Mouse (Mus musculus): ENCODE results near the gene Arhgef33. TPM values are rescaled to one million over a fixed set of nuclear protein-coding genes. Genes with fewer than 3 reads are reported as not detected.
"Not testable (repeated sequence)": the region's sequence is repeated elsewhere in the genome, so short reads cannot be mapped to it uniquely, and the experiment has no call there.

Gene Arhgef33
- 0.34 and 0.99 TPM in 2 replicates for polyA plus RNA-seq (2014; fragmentation: Nextera tagmentation; extraction: Ambion mirVana)

- Histone ChIP-seq H3K9ac (ENCODE audit: low read length) (no peak within 1 kb of the TSS), H3K9me3 (ENCODE audit: control insufficient read depth, low read length) (no peaks in the 10 kb centered on the region), H3K27me3 (replicated peaks; ENCODE audit: control insufficient read depth, insufficient read depth, low read length) (no peaks in the 10 kb centered on the region), H3K4me3 (ENCODE audit: low read depth, low read length) (no peak within 1 kb of the TSS), H3K4me1 (replicated peaks; ENCODE audit: control insufficient read depth, insufficient read depth, low read length) (no peaks in the 10 kb centered on the region), H3K36me3 (ENCODE audit: control insufficient read depth, insufficient read depth, low read length) (no peaks in the 10 kb centered on the region), H3K4me2 (ENCODE audit: low read length) (no peak within 1 kb of the TSS), H3K27ac (ENCODE audit: low read depth) (no peak within 1 kb of the TSS)
- no peak for ATAC-seq (replicated peaks; ENCODE audit: low FRiP score, low TSS enrichment, low read depth)
- WGBS, result 94% methylated on average over 1 of the region's 1 CpGs
- DNase-seq (ENCODE audit: low spot score), result no peak
Observed at GRCm38 (mm10) chr17:80307251-80307650, at the start of gene Arhgef33. Gene Arhgef33 (plus strand): TSS chr17:80307407.

DNA sequence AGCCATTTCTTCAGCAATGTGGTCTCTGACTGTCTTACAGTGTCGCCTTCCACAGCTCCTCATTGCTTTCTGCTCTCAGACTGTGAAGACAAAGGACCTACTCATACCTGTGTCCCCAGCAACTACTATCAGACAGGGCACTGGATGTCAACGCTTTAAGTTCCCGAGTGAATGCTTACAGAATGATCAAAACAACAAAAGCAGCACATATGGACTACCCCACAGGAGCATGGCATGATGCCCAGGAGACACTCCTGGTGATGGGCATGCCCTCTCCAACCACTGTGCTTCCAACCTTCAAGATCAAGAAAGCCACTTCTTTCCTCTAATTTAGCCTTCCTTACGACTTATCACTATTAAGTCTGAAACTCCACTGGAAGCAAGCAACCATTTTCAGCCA is 40.1 kb upstream of the Arhgef33 start:
- Histone ChIP-seq H3K4me2 (ENCODE audit: low read length) (no peak overlapping the region), H3K9ac (ENCODE audit: low read length) (no peak overlapping the region), H3K27ac (ENCODE audit: low read depth) (no peak overlapping the region), H3K36me3 (ENCODE audit: control insufficient read depth, insufficient read depth, low read length) (peaks cover 82% of the 10 kb centered on the region), H3K4me1 (replicated peaks; ENCODE audit: control insufficient read depth, insufficient read depth, low read length) (no peaks in the 10 kb centered on the region), H3K4me3 (ENCODE audit: low read depth, low read length) (no peak overlapping the region), H3K27me3 (replicated peaks; ENCODE audit: control insufficient read depth, insufficient read depth, low read length) (no peaks in the 10 kb centered on the region), H3K9me3 (ENCODE audit: control insufficient read depth, low read length) (no peaks in the 10 kb centered on the region)
- ATAC-seq (replicated peaks; ENCODE audit: low FRiP score, low TSS enrichment, low read depth), result no peak
- DNase-seq (ENCODE audit: low spot score), result no peak
- WGBS, result 91% methylated on average over 4 of the region's 4 CpGs

- 93% methylated on average over 3 of the region's 3 CpGs for WGBS
- H3K27ac ChIP-seq (ENCODE audit: low read depth), result no peak overlapping the region
- H3K36me3 ChIP-seq (ENCODE audit: control insufficient read depth, insufficient read depth, low read length), result peaks cover 86% of the 10 kb centered on the region
- no peak overlapping the region for H3K4me3 ChIP-seq (ENCODE audit: low read depth, low read length)
- no peak overlapping the region for H3K9ac ChIP-seq (ENCODE audit: low read length)
- H3K9me3 ChIP-seq (ENCODE audit: control insufficient read depth, low read length), result no peaks in the 10 kb centered on the region
- DNase-seq (ENCODE audit: low spot score) (no peak), ATAC-seq (replicated peaks; ENCODE audit: low FRiP score, low TSS enrichment, low read depth) (no peak)
- no peak overlapping the region for H3K4me2 ChIP-seq (ENCODE audit: low read length)
- H3K4me1 ChIP-seq (replicated peaks; ENCODE audit: control insufficient read depth, insufficient read depth, low read length), result no peaks in the 10 kb centered on the region
- H3K27me3 ChIP-seq (replicated peaks; ENCODE audit: control insufficient read depth, insufficient read depth, low read length), result no peaks in the 10 kb centered on the region
Observed at GRCm38 (mm10) chr17:80268151-80268550, 39.1 kb upstream of the Arhgef33 start.

- H3K4me1 ChIP-seq (replicated peaks; ENCODE audit: control insufficient read depth, insufficient read depth, low read length); H3K27me3 ChIP-seq (replicated peaks; ENCODE audit: control insufficient read depth, insufficient read depth, low read length); H3K9ac ChIP-seq (ENCODE audit: low read length); DNase-seq (ENCODE audit: low spot score); H3K9me3 ChIP-seq (ENCODE audit: control insufficient read depth, low read length); H3K27ac ChIP-seq (ENCODE audit: low read depth); H3K4me2 ChIP-seq (ENCODE audit: low read length); ATAC-seq (replicated peaks; ENCODE audit: low FRiP score, low TSS enrichment, low read depth); H3K4me3 ChIP-seq (ENCODE audit: low read depth, low read length): not testable (repeated sequence)
- 98% methylated on average over 7 of the region's 7 CpGs for WGBS
- peaks cover 84% of the 10 kb centered on the region for H3K36me3 ChIP-seq (ENCODE audit: control insufficient read depth, insufficient read depth, low read length)
Observed at GRCm38 (mm10) chr17:80270622-80271021, 36.6 kb upstream of the Arhgef33 start.

DNA sequence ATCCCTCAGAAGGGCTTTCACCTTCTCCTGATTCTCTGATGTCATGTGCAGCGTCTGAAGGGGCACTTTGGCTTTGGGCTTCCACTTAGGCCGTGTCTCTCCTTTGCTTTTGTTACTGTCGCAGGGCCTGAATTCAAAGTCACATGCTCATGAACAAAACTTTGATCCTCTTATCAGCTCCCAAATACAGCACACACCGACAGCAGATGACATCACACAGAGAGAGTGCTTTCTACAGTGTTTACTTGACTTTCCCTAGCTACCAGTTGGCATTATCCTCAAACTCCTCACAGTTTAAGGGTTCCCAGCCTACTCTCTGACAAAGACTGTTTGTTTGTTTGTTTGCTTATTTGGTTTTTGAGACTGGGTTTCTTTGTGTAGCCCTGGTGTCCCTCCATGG is 29.0 kb upstream of the Arhgef33 start:
- Histone ChIP-seq H3K27me3 (replicated peaks; ENCODE audit: control insufficient read depth, insufficient read depth, low read length) (no peaks in the 10 kb centered on the region), H3K36me3 (ENCODE audit: control insufficient read depth, insufficient read depth, low read length) (peaks cover 65% of the 10 kb centered on the region), H3K4me3 (ENCODE audit: low read depth, low read length) (no peak overlapping the region), H3K9ac (ENCODE audit: low read length) (no peak overlapping the region), H3K9me3 (ENCODE audit: control insufficient read depth, low read length) (no peaks in the 10 kb centered on the region), H3K4me1 (replicated peaks; ENCODE audit: control insufficient read depth, insufficient read depth, low read length) (no peaks in the 10 kb centered on the region), H3K27ac (ENCODE audit: low read depth) (no peak overlapping the region), H3K4me2 (ENCODE audit: low read length) (no peak overlapping the region)
- DNase-seq (ENCODE audit: low spot score) (no peak), ATAC-seq (replicated peaks; ENCODE audit: low FRiP score, low TSS enrichment, low read depth) (no peak)
- WGBS, result 87% methylated on average over 4 of the region's 4 CpGs

GRCm38 (mm10) chr17:80279340-80280070 is 27.7 kb upstream of the Arhgef33 start:
- Histone ChIP-seq H3K4me1 (replicated peaks; ENCODE audit: control insufficient read depth, insufficient read depth, low read length) (no peaks in the 10 kb centered on the region), H3K9ac (ENCODE audit: low read length) (no peak overlapping the region), H3K36me3 (ENCODE audit: control insufficient read depth, insufficient read depth, low read length) (peaks cover 54% of the 10 kb centered on the region), H3K27ac (ENCODE audit: low read depth) (no peak overlapping the region), H3K4me2 (ENCODE audit: low read length) (no peak overlapping the region), H3K4me3 (ENCODE audit: low read depth, low read length) (no peak overlapping the region), H3K9me3 (ENCODE audit: control insufficient read depth, low read length) (no peaks in the 10 kb centered on the region), H3K27me3 (replicated peaks; ENCODE audit: control insufficient read depth, insufficient read depth, low read length) (no peaks in the 10 kb centered on the region)
- no peak for ATAC-seq (replicated peaks; ENCODE audit: low FRiP score, low TSS enrichment, low read depth)
- DNase-seq (ENCODE audit: low spot score), result no peak
- 95% methylated on average over 8 of the region's 8 CpGs for WGBS

DNA sequence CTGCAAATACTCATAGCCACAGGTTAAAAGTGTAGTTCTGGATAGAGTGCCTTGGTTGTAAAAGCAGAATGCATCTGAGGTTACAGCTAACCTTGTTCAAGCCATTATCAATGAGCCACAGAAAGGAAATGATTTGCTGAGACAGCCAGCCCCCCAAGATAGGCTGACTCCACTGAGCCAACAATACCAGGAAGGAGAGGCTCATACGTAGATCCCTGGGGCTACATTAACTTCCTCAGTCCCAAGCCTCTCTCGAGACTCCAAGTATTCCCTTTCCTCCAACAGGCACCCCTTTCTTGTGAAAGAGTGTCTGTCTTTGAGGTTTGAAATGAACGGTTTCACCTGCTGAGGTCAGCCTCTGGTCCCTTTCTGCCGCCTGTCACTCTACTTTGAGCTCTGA is 22.8 kb upstream of the Arhgef33 start:
- H3K27ac ChIP-seq (ENCODE audit: low read depth), result no peak overlapping the region
- H3K27me3 ChIP-seq (replicated peaks; ENCODE audit: control insufficient read depth, insufficient read depth, low read length), result no peaks in the 10 kb centered on the region
- no peak overlapping the region for H3K4me3 ChIP-seq (ENCODE audit: low read depth, low read length)
- H3K4me1 ChIP-seq (replicated peaks; ENCODE audit: control insufficient read depth, insufficient read depth, low read length), result peaks cover 6% of the 10 kb centered on the region; the same call in 1 of the 2 replicates
- H3K4me2 ChIP-seq (ENCODE audit: low read length), result no peak overlapping the region
- DNase-seq (ENCODE audit: low spot score) (no peak), ATAC-seq (replicated peaks; ENCODE audit: low FRiP score, low TSS enrichment, low read depth) (no peak)
- peaks cover 18% of the 10 kb centered on the region for H3K36me3 ChIP-seq (ENCODE audit: control insufficient read depth, insufficient read depth, low read length)
- WGBS, result 78% methylated on average over 4 of the region's 4 CpGs
- H3K9ac ChIP-seq (ENCODE audit: low read length), result no peak overlapping the region
- H3K9me3 ChIP-seq (ENCODE audit: control insufficient read depth, low read length), result no peaks in the 10 kb centered on the region

- Histone ChIP-seq H3K27ac (ENCODE audit: low read depth) (no peak overlapping the region), H3K4me1 (replicated peaks; ENCODE audit: control insufficient read depth, insufficient read depth, low read length) (peaks cover 6% of the 10 kb centered on the region; the same call in 1 of the 2 replicates), H3K27me3 (replicated peaks; ENCODE audit: control insufficient read depth, insufficient read depth, low read length) (no peaks in the 10 kb centered on the region), H3K9me3 (ENCODE audit: control insufficient read depth, low read length) (no peaks in the 10 kb centered on the region), H3K9ac (ENCODE audit: low read length) (no peak overlapping the region), H3K4me3 (ENCODE audit: low read depth, low read length) (no peak overlapping the region), H3K4me2 (ENCODE audit: low read length) (no peak overlapping the region), H3K36me3 (ENCODE audit: control insufficient read depth, insufficient read depth, low read length) (no peaks in the 10 kb centered on the region)
- no peak for ATAC-seq (replicated peaks; ENCODE audit: low FRiP score, low TSS enrichment, low read depth)
- DNase-seq (ENCODE audit: low spot score), result no peak
- 72% methylated on average over 6 of the region's 6 CpGs for WGBS
Observed at GRCm38 (mm10) chr17:80288012-80288411, 19.2 kb upstream of the Arhgef33 start.
